ENCODE assay signal across 25 mouse cellular contexts in the genomic region with DNA sequence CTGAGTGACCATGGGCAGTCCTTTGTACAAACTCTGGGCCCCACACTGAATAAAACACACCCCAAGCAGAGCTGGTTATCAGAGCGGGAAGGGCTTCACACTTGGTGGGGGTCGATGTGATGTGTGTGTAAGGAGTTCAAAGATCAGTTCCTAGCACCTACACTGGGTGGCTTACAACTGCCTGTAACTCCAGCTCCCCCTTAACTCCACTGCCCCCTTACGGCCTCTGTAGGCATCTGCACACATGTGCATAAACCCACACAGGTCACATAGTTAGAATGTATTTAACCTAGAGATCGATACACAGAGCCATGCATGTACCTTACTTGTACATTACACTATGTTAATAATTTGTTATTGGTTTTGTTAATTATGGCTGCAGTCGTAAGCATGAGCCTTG. TPM values are rescaled to one million over a fixed set of nuclear protein-coding genes. Genes with fewer than 3 reads are reported as not detected.
A peak's percentile ranks its signal among the peaks of the same experiment; 100 is the strongest.
DNase-seq lines count a peak whose midpoint lies in the region; ATAC-seq and TF ChIP-seq lines count a peak whose summit lies in the region.
"Had no signal": no experiment of that assay in that cellular context is flagged by ENCODE, and none has a peak within 500 bp of the region (broad histone marks: within the 10 kb centered on the region; RNA-seq: fewer than 3 reads in every experiment).

No protein-coding gene starts in this region.

- DNase-seq in liver, embryonic 14.5 days (ENCODE audit: low read depth in 3 of 3, low spot score in 3 of 3): no peak
- peak; percentile 87 for DNase-seq in R1 (ENCODE audit: low read depth, low spot score)
- DNase-seq in frontal cortex, adult 2 months (ENCODE audit: extremely low spot score in 1 of 2, low spot score in 1 of 2): no peak
- DNase-seq: adrenal gland, postnatal 10 days; adrenal gland, postnatal 36 days; cerebellum, adult 18-20 months; cerebellum, adult 9-10 months; cerebellum, postnatal 14 days; gastrocnemius, adult 2 months; gastrocnemius, postnatal 14 days; heart, adult 18-20 months; heart, postnatal 10 days; heart, postnatal 4 days had no signal

- no peaks in the 10 kb centered on the region; the same call in 1 of the 2 replicates for H3K27me3 ChIP-seq in liver, embryonic 14.5 days (ENCODE audit: control insufficient read depth, insufficient read depth, low read length)
- H3K27me3 ChIP-seq in liver, embryonic 12.5 days (replicated peaks): peaks cover 5% of the 10 kb centered on the region
- no peaks in the 10 kb centered on the region for H3K27me3 ChIP-seq in ES-Bruce4 (ENCODE audit: control insufficient read depth, insufficient read depth, low read length, poor library complexity, severe bottlenecking)
- no peaks in the 10 kb centered on the region for H3K27me3 ChIP-seq in midbrain, embryonic 15.5 days (replicated peaks)
- H3K27me3 ChIP-seq: forebrain, embryonic 13.5 days; heart, embryonic 15.5 days had no signal

- no peak for TF ChIP-seq EP300 in liver, embryonic 14.5 days (IDR thresholded peaks at IDR 0.05; ENCODE audit: low read depth)
- no peak for TF ChIP-seq EP300 in ES-Bruce4 (IDR thresholded peaks at IDR 0.05; ENCODE audit: insufficient read depth, low read depth, low read length)

- no peaks in the 10 kb centered on the region for H3K4me1 ChIP-seq in liver, embryonic 14.5 days (replicated peaks; ENCODE audit: control insufficient read depth in 2 of 2, insufficient read depth in 2 of 2, low read length in 1 of 2)
- H3K4me1 ChIP-seq in liver, embryonic 12.5 days: no peaks in the 10 kb centered on the region
- H3K4me1 ChIP-seq in ES-Bruce4 (ENCODE audit: control insufficient read depth, insufficient read depth, low read length): no peaks in the 10 kb centered on the region
- H3K4me1 ChIP-seq in midbrain, embryonic 15.5 days: peaks cover 4% of the 10 kb centered on the region
- H3K4me1 ChIP-seq: forebrain, embryonic 10.5 days; forebrain, embryonic 13.5 days; heart, embryonic 12.5 days; heart, embryonic 15.5 days had no signal

- H3K4me3 ChIP-seq in liver, embryonic 14.5 days (ENCODE audit: insufficient read depth in 1 of 2, low read depth in 2 of 2, low read length in 2 of 2): no peak overlapping the region
- no peak overlapping the region for H3K4me3 ChIP-seq in liver, embryonic 12.5 days
- H3K4me3 ChIP-seq in ES-Bruce4 (ENCODE audit: low read depth, low read length): no peak overlapping the region
- H3K4me3 ChIP-seq in midbrain, embryonic 15.5 days: no peak overlapping the region
- H3K4me3 ChIP-seq: forebrain, embryonic 10.5 days; forebrain, embryonic 13.5 days; gastrocnemius, adult 2 months; heart, embryonic 12.5 days; heart, embryonic 15.5 days had no signal

- no peaks in the 10 kb centered on the region for H3K9me3 ChIP-seq in liver, embryonic 14.5 days (ENCODE audit: control insufficient read depth, low read length)
- no peaks in the 10 kb centered on the region for H3K9me3 ChIP-seq in liver, embryonic 12.5 days (replicated peaks)
- H3K9me3 ChIP-seq in ES-Bruce4 (replicated peaks; ENCODE audit: control insufficient read depth, insufficient read depth, low read length, poor library complexity, severe bottlenecking): no peaks in the 10 kb centered on the region
- H3K9me3 ChIP-seq in midbrain, embryonic 15.5 days: no peaks in the 10 kb centered on the region
- H3K9me3 ChIP-seq: forebrain, embryonic 10.5 days; forebrain, embryonic 13.5 days; heart, embryonic 12.5 days; heart, embryonic 15.5 days had no signal

- no peak overlapping the region for H3K4me2 ChIP-seq in liver, embryonic 14.5 days (ENCODE audit: low read depth)
- H3K4me2 ChIP-seq in liver, embryonic 12.5 days: no peak overlapping the region
- no peak overlapping the region for H3K4me2 ChIP-seq in midbrain, embryonic 15.5 days
- H3K4me2 ChIP-seq: forebrain, embryonic 13.5 days; heart, embryonic 12.5 days; heart, embryonic 15.5 days; hindbrain, embryonic 14.5 days had no signal

- H3K27ac ChIP-seq in liver, embryonic 14.5 days: no peak overlapping the region
- H3K27ac ChIP-seq in liver, embryonic 12.5 days: no peak overlapping the region
- no peak overlapping the region for H3K27ac ChIP-seq in ES-Bruce4 (ENCODE audit: insufficient read depth, low read length)
- H3K27ac ChIP-seq in midbrain, embryonic 15.5 days: no peak overlapping the region
- H3K27ac ChIP-seq: forebrain, embryonic 10.5 days; forebrain, embryonic 13.5 days; gastrocnemius, adult 2 months; heart, embryonic 15.5 days; hindbrain, embryonic 14.5 days; hindbrain, postnatal 0 days had no signal

- TF ChIP-seq CTCF in liver, embryonic 14.5 days (IDR thresholded peaks at IDR 0.05; ENCODE audit: low read depth): peak; percentile 12; the same call in 1 of the 2 replicates
- TF ChIP-seq CTCF in ES-Bruce4 (IDR thresholded peaks at IDR 0.05; ENCODE audit: low read depth, low read length): peak; percentile 33

- no peak overlapping the region for H3K9ac ChIP-seq in liver, embryonic 14.5 days (replicated peaks)
- H3K9ac ChIP-seq in liver, embryonic 12.5 days: no peak overlapping the region
- H3K9ac ChIP-seq in ES-Bruce4 (ENCODE audit: low read depth, poor library complexity, severe bottlenecking): no peak overlapping the region
- no peak overlapping the region for H3K9ac ChIP-seq in midbrain, embryonic 15.5 days
- H3K9ac ChIP-seq: forebrain, embryonic 13.5 days; heart, embryonic 12.5 days; heart, embryonic 15.5 days; hindbrain, embryonic 14.5 days had no signal

- TF ChIP-seq POLR2A in ES-Bruce4 (IDR thresholded peaks at IDR 0.05; ENCODE audit: insufficient read depth, low read length): no peak

- no peak for ATAC-seq in liver, embryonic 14.5 days (ENCODE audit: insufficient read depth)
- ATAC-seq in liver, embryonic 12.5 days: no peak
- ATAC-seq in midbrain, embryonic 15.5 days (replicated peaks): no peak
- ATAC-seq: CD4-positive, CD25-positive, alpha-beta regulatory T cell, adult 4 months; forebrain, embryonic 13.5 days; forebrain, embryonic 16.5 days; hindbrain, postnatal 0 days; inflammation-experienced regulatory T-cells, adult 6 months had no signal

- no peaks in the 10 kb centered on the region for H3K36me3 ChIP-seq in liver, embryonic 14.5 days (replicated peaks; ENCODE audit: control insufficient read depth, insufficient read depth, low read depth)
- H3K36me3 ChIP-seq in liver, embryonic 12.5 days: no peaks in the 10 kb centered on the region
- H3K36me3 ChIP-seq in ES-Bruce4 (ENCODE audit: control insufficient read depth, insufficient read depth, low read length, poor library complexity, severe bottlenecking): no peaks in the 10 kb centered on the region
- no peaks in the 10 kb centered on the region for H3K36me3 ChIP-seq in midbrain, embryonic 15.5 days (replicated peaks)
- H3K36me3 ChIP-seq: forebrain, embryonic 10.5 days; heart, embryonic 12.5 days; heart, embryonic 15.5 days had no signal

- 62% methylated on average over 5 of the region's 5 CpGs for WGBS in liver, embryonic 14.5 days (ENCODE audit: insufficient replicate concordance)
- WGBS in liver, embryonic 12.5 days (ENCODE audit: insufficient replicate concordance): 74% methylated on average over 5 of the region's 5 CpGs
- WGBS in midbrain, embryonic 15.5 days: 87% methylated on average over 5 of the region's 5 CpGs

RNA-seq across cellular contexts. Expression of gene Aggf1, which starts 13.1 kb away (rescaled TPM):
- polyA plus RNA-seq in liver, embryonic 14.5 days (2012; rRNA removed): 7.1 and 13.0 TPM in 2 replicates
- polyA plus RNA-seq in liver, embryonic 14.5 days (2014; fragmentation: Nextera tagmentation; extraction: Ambion mirVana): 14.9 and 18.3 TPM in 2 replicates
- polyA plus RNA-seq in liver, embryonic 12.5 days (2016; fragmentation: Nextera tagmentation; extraction: Ambion mirVana): 32.5 and 33.3 TPM in 2 replicates
- 42.2 and 42.4 TPM in 2 replicates for polyA plus RNA-seq in ES-Bruce4 (2011; ENCODE audit: insufficient read depth, insufficient read length, low read depth, missing spikeins)
- 37.5 and 39.1 TPM in 2 replicates for polyA plus RNA-seq in frontal cortex, adult 2 months (2012; rRNA removed)
- 41.8 and 42.9 TPM in 2 replicates for polyA plus RNA-seq in midbrain, embryonic 15.5 days (2015; fragmentation: Nextera tagmentation; extraction: Ambion mirVana)

RNA-seq across cellular contexts. Expression of gene Crhbp, which starts 56.5 kb away (rescaled TPM):
- 0.04 and 0.05 TPM in 2 replicates for polyA plus RNA-seq in liver, embryonic 14.5 days (2012; rRNA removed)
- polyA plus RNA-seq in liver, embryonic 14.5 days (2014; fragmentation: Nextera tagmentation; extraction: Ambion mirVana): not detected in 2 replicates
- polyA plus RNA-seq in liver, embryonic 12.5 days (2016; fragmentation: Nextera tagmentation; extraction: Ambion mirVana): not detected in 2 replicates
- not detected in 2 replicates for polyA plus RNA-seq in ES-Bruce4 (2011; ENCODE audit: insufficient read depth, insufficient read length, low read depth, missing spikeins)
- 21.1 and 21.7 TPM in 2 replicates for polyA plus RNA-seq in frontal cortex, adult 2 months (2012; rRNA removed)
- 2.7 and 3.4 TPM in 2 replicates for polyA plus RNA-seq in midbrain, embryonic 15.5 days (2015; fragmentation: Nextera tagmentation; extraction: Ambion mirVana)
- polyA plus RNA-seq: CD4-positive, CD25-positive, alpha-beta regulatory T cell, adult 4 months; inflammation-experienced regulatory T-cells, adult 6 months had no signal
